Mouse (Mus musculus) adipocyte (in vitro differentiated cells): ENCODE measurements around the gene Pdlim1.
A peak's percentile ranks its signal among the peaks of the same experiment; 100 is the strongest.
"Not testable (repeated sequence)": the region's sequence is repeated elsewhere in the genome, so short reads cannot be mapped to it uniquely, and the experiment has no call there.

ENCODE experiments used
- DNase-seq: peaks from one replicate; pipeline ENCODE4 v3.0.0-alpha.2; 2016; ENCODE audit warnings: low spot score

Pdlim1 gene

DNA sequence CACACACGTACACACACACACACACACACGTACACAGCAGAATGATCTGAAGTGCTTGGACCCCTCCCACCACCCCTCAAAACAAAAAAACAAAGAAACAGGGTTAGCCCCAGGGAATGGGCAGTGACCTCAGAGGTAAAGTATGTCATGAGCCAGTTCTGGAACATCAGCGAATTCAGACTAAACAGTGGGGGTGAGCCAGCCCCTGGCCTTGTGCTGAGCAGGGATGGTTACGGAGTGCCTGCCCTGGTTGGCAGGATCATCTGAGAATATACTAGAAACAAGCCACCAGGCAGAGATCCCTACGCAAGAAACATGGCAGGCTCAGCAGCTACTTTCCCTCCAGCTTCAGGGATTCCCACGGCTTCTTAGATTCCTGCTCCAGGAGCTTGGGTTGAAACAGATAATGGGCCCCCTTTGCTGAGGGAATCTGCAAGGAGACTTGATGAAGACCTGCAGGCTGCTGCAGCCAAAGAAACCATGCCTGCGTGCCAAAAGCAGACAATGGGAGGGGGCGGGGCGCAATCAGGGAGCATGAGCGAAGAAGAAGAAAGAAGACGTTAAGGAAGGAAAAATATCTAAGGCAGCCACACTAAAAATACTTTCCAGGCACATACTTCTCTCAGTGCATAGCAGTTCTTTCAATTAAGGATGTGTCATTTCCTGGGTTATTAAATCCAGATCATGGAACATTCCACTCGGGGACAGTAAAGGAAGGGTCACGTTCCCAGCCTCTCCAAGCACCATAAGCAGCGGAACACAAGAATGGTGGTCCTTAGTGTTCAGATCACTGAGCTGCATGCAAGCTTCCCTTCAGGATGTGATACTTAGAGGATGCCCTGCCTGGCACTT lies 30.6 kb downstream of the Pdlim1 start:
- no peak for DNase-seq

DNA sequence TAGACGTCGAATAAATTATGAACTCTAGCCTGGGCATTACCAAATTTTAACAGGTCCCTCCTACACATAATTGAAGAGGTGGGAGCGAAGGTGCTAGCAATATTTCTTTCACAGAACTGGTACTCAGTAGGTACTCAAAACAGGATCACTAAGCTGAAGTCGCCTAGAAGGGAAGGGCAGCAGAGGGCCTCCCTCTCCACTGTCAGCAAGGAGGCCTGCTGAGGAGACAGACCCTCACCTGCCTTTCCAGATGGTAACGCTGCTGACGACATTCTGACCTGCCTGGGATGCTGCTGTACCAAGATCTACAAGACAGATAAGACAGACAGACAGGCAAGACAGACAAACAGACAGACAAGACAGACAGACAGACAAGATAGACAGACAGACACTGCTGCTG lies 31.3 kb downstream of the Pdlim1 start:
- DNase-seq: no peak

DNA sequence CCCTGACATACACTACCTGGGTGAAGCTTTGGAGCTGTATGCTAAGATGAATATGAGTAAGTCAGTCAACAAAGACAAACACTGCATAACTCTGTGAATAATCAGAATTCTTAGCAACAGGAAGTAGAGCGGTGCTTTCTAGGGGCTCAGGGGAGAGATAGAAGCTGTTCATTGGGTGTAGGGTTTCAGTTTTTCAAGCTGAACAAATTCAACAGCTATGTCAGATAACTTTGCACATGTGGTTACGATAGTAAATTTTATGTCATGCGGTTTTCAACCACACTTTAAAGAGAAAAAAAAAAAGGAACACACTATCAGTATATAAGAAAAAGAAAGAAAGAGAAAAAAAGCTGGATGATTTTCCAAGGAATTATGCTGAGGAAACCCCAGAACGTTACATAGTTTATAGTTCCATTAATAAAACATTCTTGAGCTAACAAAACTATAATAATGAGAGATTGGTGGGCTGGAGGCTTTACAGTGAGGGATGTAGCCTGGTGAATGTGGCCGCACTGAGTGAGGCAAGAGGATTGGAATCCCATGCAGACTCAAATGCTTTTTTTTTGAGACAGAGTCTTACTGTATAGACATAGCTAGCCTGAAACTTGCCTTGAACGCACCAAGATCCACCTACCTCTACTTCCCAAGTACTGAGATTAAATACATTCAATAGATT lies 33.3 kb downstream of the Pdlim1 start:
- DNase-seq: no peak

DNA sequence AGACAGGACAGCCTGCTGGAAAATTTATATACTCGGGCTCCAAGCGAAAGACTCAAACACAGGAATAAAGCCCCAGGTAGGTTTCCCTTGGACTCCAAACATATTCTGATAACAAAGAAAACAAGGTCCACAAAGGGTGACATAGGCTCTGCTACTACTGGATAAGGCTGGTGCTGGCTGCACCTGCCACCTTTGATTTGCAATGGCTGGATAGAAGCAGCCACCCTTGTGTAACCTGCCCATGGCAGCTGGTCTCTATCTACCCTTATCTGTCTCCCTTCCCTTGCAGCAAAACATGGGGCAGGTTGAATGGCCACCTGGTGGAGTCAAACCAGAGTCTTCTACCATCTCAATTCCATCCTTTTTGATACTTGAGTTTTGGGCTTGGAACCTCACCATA lies 39.1 kb downstream of the Pdlim1 start:
- no peak for DNase-seq

DNA sequence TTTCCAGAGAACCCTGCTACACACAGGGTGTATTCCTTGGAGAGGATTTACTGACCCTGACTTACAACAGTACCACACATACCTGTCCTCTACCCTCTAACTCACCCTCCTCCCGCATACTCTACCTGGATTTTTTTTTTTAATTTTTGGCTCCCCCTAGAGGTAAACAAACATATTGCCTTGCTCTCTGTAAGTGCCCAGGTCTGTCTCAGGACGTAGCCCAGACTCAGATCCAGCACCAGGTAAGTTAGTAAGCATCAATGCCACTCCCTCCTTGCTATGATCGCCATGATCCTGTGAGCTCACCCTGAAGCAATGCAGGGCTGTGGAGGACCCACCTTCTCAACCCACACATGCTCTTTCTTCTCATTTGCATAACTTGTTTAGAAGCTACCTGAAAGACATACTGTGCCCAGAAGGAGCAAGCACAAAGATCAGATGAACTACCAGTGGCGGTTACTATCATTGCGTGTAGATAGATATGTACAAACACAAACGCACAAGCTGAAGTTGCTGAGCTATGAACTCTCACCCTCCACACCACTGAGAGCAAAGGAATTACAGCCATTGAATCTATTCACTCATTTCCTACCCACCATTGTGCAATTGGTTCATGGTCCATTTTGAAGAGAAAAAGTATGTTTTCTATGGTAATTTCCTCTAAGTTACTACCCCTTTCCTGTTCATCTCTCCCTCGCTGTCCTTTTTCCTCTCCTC lies 39.7 kb downstream of the Pdlim1 start:
- DNase-seq: no peak

DNA sequence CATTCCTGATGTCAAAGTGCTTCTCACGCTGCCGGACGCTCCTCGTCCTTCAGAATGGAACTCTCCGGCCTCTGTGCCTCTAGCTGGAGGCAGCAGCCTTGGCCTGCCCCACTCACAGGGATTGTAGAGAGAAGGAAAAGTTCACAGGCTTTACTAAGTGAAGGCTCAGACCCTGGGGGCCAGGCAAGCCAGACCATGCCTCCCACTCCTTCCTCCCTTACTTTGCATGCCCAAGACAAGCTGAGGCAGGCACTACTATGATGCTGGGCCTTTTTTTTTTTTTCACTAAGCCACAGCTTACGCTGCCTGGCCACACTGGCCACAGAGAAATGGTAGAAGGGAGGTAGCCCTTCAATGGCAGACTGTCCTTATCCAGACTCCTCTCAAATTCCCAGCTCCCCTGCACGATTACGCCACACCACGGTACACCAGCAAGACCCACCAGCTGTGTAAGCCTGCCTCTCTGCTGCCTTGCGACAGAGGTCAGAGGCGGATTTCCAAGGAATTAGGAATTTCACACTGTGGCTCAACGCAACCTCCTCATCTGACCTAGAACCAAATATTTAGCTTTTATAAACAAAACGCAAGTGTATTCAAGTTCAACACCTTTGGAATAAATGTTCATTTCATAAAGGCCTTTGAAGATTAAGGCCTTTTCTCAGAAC lies 40.4 kb downstream of the Pdlim1 start:
- DNase-seq: peak; percentile 40

DNA sequence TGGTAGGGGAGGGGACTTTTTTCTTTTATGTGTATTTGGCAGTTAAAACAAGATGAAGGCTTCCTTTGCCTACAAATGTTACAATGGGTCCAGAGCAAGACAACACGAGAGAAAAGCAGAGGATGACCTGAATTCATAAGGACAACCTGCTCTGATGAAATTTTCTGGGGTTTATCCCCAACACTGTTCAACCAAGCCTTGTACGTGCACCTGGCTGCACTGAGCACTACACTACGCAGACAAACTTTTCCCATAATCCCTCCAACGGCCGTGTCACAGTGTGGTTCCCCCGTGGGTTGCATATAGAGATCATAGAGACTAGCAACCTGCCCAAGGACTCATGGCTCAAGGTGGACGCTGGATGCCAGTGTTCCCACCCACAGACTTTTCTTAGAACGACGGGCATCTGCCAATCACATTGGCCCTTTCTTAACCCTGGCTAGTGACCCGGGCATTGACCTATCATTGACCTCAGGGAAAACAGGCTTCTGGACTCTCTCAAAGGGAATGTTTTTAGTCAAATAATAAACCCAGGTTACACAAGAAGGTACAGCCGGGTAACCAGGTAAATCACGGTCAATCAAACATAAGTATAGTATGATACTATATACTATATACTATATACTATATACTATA lies 45.0 kb downstream of the Pdlim1 start:
- no peak for DNase-seq

DNA sequence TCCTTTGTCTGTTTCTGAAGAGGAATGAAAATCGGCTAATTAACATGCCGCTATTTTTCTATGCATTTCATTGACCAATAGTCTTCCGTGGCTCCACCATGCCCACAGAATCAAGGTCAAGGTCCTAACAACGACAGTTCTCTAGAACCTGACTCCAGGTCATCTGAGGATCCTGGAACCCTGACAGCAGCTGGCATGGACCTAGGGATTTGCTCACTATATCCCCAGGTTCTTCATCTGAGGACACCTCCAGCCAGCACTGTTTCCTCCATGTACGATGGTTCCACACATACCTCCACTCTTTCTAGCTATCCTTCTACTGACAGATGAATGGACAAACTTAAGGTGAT lies 45.9 kb downstream of the Pdlim1 start:
- no peak for DNase-seq

DNA sequence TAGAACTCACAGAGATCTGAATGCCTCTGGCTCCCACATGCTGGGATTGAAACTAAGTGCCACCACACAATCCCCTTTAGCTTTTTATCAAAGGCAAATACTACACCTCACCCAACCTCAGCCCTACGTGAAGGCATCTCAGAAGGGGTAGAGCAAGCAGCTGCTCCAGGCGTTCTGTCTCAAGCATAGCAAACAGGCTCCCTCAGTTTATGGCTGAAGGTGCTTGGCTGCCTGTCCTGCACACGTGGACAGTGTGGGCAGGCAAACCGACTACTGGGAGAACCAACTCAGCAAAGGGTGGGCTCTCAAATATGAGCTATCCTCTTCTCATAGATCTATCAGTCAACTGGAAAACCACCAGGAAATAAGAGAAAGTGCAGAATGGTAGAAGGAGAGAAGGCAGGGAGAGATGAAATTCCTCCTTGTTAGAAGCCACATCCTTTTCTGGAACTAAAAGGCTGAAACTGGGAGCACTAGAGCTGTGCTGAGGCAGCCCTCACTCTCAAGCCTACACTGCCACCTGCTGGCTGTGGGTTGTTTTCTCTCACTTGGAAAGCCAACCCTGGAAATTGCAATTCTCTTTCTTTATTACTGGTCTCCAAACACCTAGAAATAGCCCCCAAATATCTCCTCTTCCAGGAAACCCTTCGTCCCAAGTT lies 46.4 kb downstream of the Pdlim1 start:
- peak; percentile 88 for DNase-seq

DNA sequence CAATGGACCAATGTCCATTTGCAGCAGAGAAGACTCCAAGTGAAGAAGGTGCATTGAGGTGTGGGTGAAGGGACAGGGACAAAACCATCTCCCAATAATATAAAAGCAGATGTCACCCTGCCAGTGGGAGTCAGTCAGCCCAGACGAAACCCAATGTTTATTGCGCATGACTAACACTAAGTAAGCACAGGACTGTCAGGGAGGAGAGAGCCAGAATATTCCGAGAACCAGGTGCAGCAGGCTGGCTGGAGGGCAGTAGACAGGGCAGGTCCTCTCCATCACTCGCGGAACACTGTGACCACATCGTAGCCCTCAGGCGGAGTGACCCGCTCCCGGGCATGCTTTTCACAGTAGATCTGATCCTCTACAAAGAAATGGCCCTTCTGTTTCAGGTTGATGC lies 49.3 kb downstream of the Pdlim1 start:
- DNase-seq: not testable (repeated sequence)

DNA sequence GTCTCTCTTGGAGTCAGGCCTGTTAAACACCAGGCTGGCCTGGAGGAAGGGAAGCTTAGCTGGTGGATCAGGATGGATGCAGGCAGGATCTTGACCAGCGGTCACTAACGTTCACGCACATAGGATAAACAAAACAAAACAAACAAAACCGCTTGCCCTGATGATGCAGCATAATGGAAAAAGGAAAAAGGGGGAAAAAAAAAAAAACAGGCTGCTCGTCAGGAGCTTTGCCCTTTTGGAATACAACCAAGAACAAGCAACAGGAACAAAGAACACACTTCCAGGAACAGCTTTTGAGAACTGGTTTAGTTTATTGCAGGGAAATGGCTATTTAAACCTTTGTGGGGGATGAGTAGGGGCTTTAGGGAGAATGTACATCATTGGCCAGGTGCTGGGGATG lies 50.8 kb downstream of the Pdlim1 start:
- no peak for DNase-seq

DNA sequence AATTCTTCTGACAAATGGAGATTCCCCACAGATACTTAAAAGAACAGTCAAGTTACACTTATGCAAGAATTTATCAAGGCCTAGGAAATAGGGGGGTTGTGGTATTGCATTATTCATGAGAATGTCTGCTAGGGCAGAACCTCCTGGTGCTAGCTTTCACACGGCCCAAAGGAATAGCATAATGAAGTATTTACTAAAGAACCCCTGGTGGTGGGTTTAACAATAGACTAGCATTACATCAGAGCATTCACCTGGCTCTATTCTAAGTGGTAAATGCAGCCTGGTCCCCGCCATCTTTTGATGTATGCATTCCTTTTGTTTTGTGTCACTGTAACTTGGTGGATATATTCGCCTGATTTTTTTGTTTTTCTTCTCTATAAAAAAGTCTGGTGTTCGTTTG lies 68.7 kb downstream of the Pdlim1 start:
- not testable (repeated sequence) for DNase-seq

DNA sequence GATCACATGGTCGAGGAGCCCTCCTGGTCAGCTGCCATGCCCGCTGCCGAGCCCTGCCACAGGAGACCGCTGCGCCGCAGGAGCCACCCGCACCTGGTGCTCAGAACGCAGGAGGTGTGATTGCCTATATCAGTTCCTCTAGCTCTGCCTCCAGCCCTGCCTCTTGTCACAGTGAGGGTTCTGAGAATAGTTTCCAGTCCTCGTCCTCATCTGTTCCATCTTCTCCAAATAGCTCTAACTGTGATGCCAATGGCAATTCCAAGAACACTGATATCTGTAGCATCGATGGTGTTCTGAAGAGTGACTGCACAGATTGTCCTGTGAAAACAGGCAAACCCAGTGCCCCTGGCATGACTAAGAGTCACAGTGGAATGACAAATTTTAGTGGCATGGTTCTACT lies 81.0 kb downstream of the Pdlim1 start:
- DNase-seq: no peak

DNA sequence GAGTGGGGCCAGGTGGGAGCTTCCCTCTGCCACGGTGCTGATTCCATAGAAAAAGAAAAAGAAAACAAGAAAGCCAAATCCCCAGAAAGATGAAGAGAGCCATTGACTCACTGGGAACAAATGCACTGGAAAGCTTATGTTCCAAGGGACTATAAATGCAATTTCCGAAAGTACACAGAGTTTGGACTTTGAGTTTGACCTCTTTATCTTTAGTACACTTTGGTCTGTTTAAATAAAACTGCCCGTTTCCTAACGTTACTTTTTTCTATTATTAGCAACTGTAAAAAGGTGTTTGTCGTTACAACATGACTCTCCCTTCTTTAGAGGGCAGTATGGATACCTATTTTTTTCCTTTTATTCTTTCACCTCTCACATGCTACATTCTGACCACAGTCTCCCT lies 84.5 kb downstream of the Pdlim1 start, which contains the start of gene Cyp2c70:
Cyp2c70 (minus strand) TSS at position 174 of the 400 bp plus-strand sequence.
- no peak for DNase-seq

DNA sequence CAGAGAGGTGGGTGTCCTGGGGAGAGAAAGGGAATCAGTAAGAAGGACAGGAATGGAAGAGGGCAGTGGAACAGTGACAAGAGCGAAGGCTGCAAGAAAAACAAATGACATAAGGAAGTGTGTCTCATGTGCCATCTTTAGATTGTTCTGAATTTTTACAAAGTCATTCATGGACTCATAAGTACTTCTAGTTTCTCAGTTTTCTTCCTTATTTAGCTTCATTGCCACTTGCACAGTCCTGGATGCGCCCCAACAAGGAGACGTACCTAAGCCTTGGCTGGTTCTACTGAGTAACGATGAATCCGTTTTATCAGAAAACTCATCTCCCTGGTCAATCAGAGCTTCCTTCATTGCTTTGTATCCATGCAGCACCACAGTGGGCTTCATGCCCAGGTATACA lies 88.0 kb downstream of the Pdlim1 start:
- no peak for DNase-seq

DNA sequence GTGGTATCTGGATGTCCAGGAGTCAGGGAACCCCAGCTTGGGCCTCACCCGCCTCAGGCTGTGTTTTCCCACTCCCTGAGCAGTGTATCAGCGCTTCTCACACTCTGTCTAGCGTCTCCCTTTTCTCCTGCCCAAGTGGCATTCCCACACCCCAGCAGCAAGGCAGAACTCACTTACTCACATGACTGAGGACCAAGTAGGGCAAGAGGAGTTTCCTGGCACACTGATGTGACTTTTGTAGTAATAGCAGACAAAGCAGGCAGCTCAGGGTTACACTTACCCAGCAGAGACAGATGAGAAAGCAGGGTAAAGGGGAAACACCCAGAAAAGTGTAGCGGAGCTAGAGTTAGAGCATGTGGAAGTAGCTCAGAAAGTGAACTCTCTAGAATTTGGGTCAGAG lies 93.3 kb downstream of the Pdlim1 start:
- DNase-seq: peak; percentile 85
